Mouse (Mus musculus) midbrain, embryonic 11.5 days (tissue): Measurements from ENCODE around the gene Olfr92. TPM values are rescaled to one million over a fixed set of nuclear protein-coding genes. Genes with fewer than 3 reads are reported as not detected.

Experiments used
- ATAC-seq: fragments of 200-750 bp; cut with Nextera tagmentation; 2 replicates; pipeline ENCODE4 v1.8.0; 2017; ENCODE audit warnings: moderate TSS enrichment, moderate library complexity; ENCODE audit not compliant: low FRiP score
- DNase-seq: peaks from one replicate; pipeline ENCODE4 v3.0.0; 2015; ENCODE audit warnings: low spot score; ENCODE audit errors: missing footprints
- H3K27ac ChIP-seq: fragments of 300-500 bp; sonication (generic); 2 replicates; pipeline ENCODE4 v1.5.1; 2014; ENCODE audit warnings: low read depth, low read length
- H3K27me3 ChIP-seq: fragments of 300-500 bp; sonication (generic); 2 replicates; pipeline ENCODE4 v1.6.1; 2014; ENCODE audit warnings: mild to moderate bottlenecking, low read length, moderate library complexity, mixed read lengths; ENCODE audit not compliant: control insufficient read depth, insufficient read depth
- H3K36me3 ChIP-seq: fragments of 300-500 bp; sonication (generic); 2 replicates; pipeline ENCODE4 v1.6.1; 2014; ENCODE audit warnings: mild to moderate bottlenecking, low read length, moderate library complexity, mixed read lengths; ENCODE audit not compliant: control insufficient read depth, insufficient read depth
- H3K4me1 ChIP-seq: fragments of 300-500 bp; sonication (generic); 2 replicates; pipeline ENCODE4 v1.6.1; 2014; ENCODE audit warnings: low read length; ENCODE audit not compliant: control insufficient read depth, insufficient read depth
- H3K4me2 ChIP-seq: fragments of 300-500 bp; sonication (generic); 2 replicates; pipeline ENCODE4 v1.6.1; 2014; ENCODE audit warnings: mild to moderate bottlenecking, moderate library complexity
- H3K4me3 ChIP-seq: fragments of 300-500 bp; sonication (generic); 2 replicates; pipeline ENCODE4 v1.5.1; 2014; ENCODE audit warnings: low read depth, low read length
- H3K9ac ChIP-seq: fragments of 300-500 bp; sonication (generic); 2 replicates; pipeline ENCODE4 v1.6.1; 2014; ENCODE audit warnings: low read length
- H3K9me3 ChIP-seq: fragments of 300-500 bp; sonication (generic); 2 replicates; pipeline ENCODE4 v1.6.1; 2016; ENCODE audit warnings: low read length; ENCODE audit not compliant: control insufficient read depth
- WGBS: fragments of 180-500 bp; shearing (Covaris S2); extraction: QIAGEN DNeasy Blood & Tissue Kit; methylation state at CpG from one replicate; pipeline ENCODE4 v1.1.7; 2014; 5-methylcytosine and 5-hydroxymethylcytosine counted together
- polyA plus RNA-seq: library from polyadenylated mRNA; unstranded; fragments of >200 nt; fragmentation: Nextera tagmentation; extraction: Ambion mirVana; gene quantifications from 2 replicates; pipeline ENCODE4 v1.2.1, GENCODE M21; 2014

The Olfr92 gene
- polyA plus RNA-seq, 1 experiment from 2014 or later, result not detected

DNA sequence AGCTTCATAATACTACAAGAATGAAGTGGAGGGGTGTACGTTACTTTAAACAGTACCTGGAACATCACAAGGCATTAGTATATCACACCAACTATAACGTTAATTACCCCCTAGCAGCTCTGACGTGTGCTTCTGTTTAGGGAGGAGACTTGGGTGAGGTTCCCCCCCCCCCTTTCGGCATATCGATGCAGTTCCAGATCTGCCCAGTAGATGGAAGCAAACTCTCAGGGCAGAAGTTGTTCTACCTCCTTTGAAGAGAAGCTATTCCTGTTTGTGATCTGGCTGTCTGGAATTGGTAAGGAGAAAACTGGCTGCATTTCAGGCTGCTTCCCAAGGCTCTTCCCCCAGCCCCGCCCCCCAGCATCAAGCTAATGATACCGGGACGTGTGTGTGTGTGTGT lies 36.6 kb downstream of the Olfr92 start:
- peak; percentile 59 for ATAC-seq
- WGBS, result 9% methylated on average over 7 of the region's 8 CpGs

DNA sequence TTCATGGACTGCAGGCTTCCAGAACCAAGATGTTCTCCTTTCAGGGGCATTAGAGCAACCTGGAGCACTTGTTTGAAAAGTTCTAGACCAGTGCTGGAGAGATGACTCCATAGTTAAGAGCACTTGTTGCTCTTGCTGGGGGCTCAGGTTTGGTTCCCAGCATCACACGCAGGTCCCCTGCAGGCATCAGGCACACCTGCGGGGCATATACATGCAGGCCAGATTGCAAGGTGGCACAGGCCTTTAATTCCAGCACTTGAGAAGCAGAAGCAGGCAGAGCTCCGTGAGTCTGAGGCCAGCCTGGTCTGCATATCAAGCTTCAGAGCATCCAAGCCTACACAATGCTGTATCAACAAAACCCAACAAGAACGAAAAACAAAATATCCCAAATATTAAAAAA lies 38.2 kb downstream of the Olfr92 start:
- Histone ChIP-seq H3K27ac (no peak overlapping the region), H3K4me2 (no peak overlapping the region), H3K9ac (no peak overlapping the region), H3K4me3 (no peak overlapping the region), H3K4me1 (peaks cover 17% of the 10 kb centered on the region), H3K27me3 (no peaks in the 10 kb centered on the region), H3K9me3 (no peaks in the 10 kb centered on the region), H3K36me3 (no peaks in the 10 kb centered on the region)
- ATAC-seq (no peak), DNase-seq (no peak)
- WGBS, result 93% methylated on average over 4 of the region's 4 CpGs

More for the DNA sequence above, 36.6 kb downstream of the Olfr92 start:
- H3K9ac ChIP-seq, result no peak overlapping the region
- H3K27ac ChIP-seq, result no peak overlapping the region
- no peak overlapping the region for H3K4me3 ChIP-seq
- peak; percentile 98 for DNase-seq
- no peaks in the 10 kb centered on the region for H3K9me3 ChIP-seq
- no peak overlapping the region for H3K4me2 ChIP-seq
- no peaks in the 10 kb centered on the region for H3K27me3 ChIP-seq
- peaks cover 17% of the 10 kb centered on the region for H3K4me1 ChIP-seq
- H3K36me3 ChIP-seq, result no peaks in the 10 kb centered on the region

DNA sequence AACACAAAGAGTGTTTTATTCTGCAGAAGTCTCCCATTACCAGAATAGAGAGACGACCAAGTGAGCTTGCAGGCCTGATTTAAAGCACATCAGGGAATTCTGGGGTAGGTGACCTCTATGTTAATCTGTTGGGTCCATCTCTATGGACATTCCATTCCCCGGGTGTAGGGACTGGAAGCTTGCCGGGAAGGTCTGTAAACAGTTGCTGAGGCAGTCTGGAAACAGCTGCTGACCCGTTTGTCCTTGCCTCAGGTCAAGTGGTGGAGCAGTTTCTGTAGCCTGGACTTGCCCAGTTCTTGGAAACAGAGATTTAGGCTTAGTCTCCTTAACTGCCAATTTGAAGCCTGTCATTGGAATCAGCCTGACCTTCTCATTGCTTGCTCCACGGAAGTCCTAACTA lies 39.8 kb downstream of the Olfr92 start:
- Histone ChIP-seq H3K4me1 (peaks cover 17% of the 10 kb centered on the region), H3K9ac (no peak overlapping the region), H3K4me3 (no peak overlapping the region), H3K9me3 (no peaks in the 10 kb centered on the region), H3K27me3 (no peaks in the 10 kb centered on the region), H3K4me2 (no peak overlapping the region), H3K36me3 (no peaks in the 10 kb centered on the region), H3K27ac (no peak overlapping the region)
- 19% methylated on average over 5 of the region's 5 CpGs for WGBS
- DNase-seq, result peak; percentile 83
- no peak for ATAC-seq

DNA sequence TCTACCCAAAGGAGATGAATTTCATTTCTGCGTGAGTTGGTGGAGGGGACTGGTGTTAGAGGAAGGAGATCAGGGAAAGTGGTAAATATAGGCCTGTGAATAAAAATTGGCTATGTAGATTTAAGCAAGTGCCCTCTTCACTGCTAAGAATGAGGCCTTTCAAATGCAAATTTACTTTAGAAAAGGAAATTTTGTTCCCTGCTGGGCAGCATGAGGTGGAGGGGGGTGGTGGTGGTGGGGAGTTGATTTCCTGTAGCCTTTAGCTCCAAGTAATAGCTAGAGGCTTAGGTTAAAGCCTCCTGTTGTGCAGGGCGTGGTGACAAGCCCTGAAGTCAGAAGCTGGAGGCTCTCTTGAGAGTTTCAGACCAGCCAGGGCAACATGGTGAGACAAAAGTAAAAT lies 40.9 kb downstream of the Olfr92 start:
- H3K4me2 ChIP-seq, result peak overlapping the region; percentile 12; the same call in 1 of the 2 replicates
- H3K27me3 ChIP-seq, result no peaks in the 10 kb centered on the region
- H3K4me3 ChIP-seq, result no peak overlapping the region
- no peak overlapping the region for H3K27ac ChIP-seq
- peaks cover 3% of the 10 kb centered on the region; the same call in 1 of the 2 replicates for H3K36me3 ChIP-seq
- 3% methylated on average over 2 of the region's 2 CpGs for whole genome bisulfite sequencing
- DNase-seq, result peak; percentile 86
- H3K9me3 ChIP-seq, result no peaks in the 10 kb centered on the region
- peak; percentile 68 for ATAC-seq
- no peak overlapping the region for H3K9ac ChIP-seq
- H3K4me1 ChIP-seq, result peaks cover 17% of the 10 kb centered on the region

DNA sequence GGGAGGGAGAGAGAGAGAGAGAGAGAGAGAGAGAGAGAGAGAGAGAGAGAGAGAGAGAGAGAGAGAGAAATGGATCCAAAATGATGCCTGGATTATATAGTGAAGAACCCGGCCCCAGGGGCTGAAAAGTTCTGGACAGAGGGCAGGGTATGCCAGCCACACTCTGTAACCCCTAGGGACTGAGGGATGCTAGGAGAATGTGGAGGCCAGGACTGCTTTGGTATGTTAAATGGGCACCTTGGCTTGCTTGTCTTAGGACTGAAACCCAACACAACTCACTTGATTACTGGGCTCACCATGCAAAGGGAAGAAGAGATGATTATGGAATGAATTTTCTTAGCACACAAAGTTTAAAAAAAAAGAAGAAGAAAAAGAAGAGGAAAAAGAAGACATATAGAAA lies 41.7 kb downstream of the Olfr92 start:
- Histone ChIP-seq H3K4me1 (peaks cover 17% of the 10 kb centered on the region), H3K9me3 (no peaks in the 10 kb centered on the region), H3K4me3 (no peak overlapping the region), H3K9ac (no peak overlapping the region), H3K4me2 (no peak overlapping the region), H3K36me3 (peaks cover 3% of the 10 kb centered on the region; the same call in 1 of the 2 replicates), H3K27me3 (no peaks in the 10 kb centered on the region), H3K27ac (no peak overlapping the region)
- 26% methylated on average over 1 of the region's 1 CpGs for WGBS
- no peak for ATAC-seq
- DNase-seq, result peak; percentile 69

DNA sequence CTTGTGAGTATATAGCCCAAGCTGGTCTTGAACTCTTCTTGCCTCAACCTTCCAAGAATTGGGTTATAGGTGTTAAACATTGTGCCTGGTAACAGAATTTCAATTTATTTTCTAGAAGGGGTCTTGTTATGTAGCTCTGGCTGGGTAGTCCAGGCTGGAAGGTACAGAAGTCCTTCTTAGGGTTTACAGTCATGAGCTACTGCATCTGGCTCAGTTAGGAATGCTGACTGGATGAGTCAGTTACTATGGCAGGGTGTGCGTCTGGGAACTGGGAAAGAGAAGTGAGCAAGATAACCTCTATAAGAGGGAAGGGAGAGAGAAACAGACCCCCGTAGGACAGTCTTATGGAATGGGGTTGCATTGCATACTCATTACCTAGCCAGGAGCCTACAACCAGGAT lies 44.1 kb downstream of the Olfr92 start:
- Histone ChIP-seq H3K27me3 (no peaks in the 10 kb centered on the region), H3K4me1 (peaks cover 23% of the 10 kb centered on the region), H3K4me3 (no peak overlapping the region), H3K4me2 (no peak overlapping the region), H3K9ac (no peak overlapping the region), H3K9me3 (no peaks in the 10 kb centered on the region), H3K27ac (no peak overlapping the region), H3K36me3 (peaks cover 8% of the 10 kb centered on the region; the same call in 1 of the 2 replicates)
- WGBS, result 96% methylated on average over 2 of the region's 2 CpGs
- DNase-seq (peak; percentile 41), ATAC-seq (no peak)

DNA sequence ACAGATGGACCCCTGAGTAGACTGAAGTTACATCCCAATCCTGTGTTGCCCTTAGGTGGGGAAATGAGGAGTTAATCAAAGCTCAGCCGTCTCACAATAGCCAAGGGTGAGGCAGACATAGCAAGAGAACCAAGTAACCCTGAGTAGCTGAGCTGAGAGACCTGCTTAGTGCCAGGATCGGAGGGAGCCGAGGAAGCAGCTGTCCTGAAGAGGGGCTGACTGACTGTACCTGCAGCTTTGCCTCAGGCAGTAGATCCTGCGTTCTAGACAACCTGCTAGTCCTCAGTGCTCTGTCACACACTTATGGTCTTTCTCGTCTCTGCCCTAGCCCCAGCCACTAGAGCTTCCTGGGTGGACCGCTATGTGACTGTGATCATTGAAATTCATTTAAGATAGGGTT lies 44.7 kb downstream of the Olfr92 start:
- Histone ChIP-seq H3K4me2 (no peak overlapping the region), H3K9ac (no peak overlapping the region), H3K36me3 (peaks cover 13% of the 10 kb centered on the region), H3K27me3 (no peaks in the 10 kb centered on the region), H3K27ac (no peak overlapping the region), H3K4me3 (no peak overlapping the region), H3K4me1 (peaks cover 23% of the 10 kb centered on the region), H3K9me3 (no peaks in the 10 kb centered on the region)
- 83% methylated on average over 6 of the region's 6 CpGs for WGBS
- DNase-seq (peak; percentile 56), ATAC-seq (no peak)

DNA sequence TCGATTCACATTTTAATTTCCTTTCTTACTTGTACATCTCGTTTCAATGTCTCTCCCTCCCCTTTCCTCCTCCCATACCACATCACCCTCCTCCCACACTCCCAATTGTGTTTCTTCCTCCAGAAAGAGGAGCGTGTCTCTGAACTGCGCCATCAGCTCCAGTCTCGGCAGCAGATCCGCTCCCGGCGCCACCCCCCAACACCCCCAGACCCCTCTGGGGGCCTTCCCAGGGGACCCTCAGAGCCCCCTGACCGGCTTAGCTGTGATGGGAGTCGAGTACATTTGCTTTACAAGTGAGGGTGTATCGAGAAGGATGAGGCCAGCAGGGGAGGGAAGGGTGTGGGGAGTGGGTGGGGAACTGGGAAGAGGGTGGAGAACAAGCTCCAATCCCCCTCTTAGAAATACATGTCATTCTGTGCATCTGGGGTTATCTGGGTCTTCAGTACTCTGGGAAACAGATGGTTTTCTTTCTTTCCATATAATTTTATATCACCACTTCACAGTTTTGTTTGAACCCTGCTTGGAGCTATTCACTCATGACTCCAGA lies 47.1 kb downstream of the Olfr92 start:
- Histone ChIP-seq H3K4me3 (no peak overlapping the region), H3K9me3 (no peaks in the 10 kb centered on the region), H3K36me3 (peaks cover 27% of the 10 kb centered on the region), H3K27ac (no peak overlapping the region), H3K9ac (no peak overlapping the region), H3K4me1 (peaks cover 6% of the 10 kb centered on the region), H3K4me2 (no peak overlapping the region), H3K27me3 (no peaks in the 10 kb centered on the region)
- DNase-seq (peak; percentile 75), ATAC-seq (peak; percentile 31; the same call in 1 of the 2 replicates)
- 40% methylated on average over 11 of the region's 11 CpGs for WGBS

DNA sequence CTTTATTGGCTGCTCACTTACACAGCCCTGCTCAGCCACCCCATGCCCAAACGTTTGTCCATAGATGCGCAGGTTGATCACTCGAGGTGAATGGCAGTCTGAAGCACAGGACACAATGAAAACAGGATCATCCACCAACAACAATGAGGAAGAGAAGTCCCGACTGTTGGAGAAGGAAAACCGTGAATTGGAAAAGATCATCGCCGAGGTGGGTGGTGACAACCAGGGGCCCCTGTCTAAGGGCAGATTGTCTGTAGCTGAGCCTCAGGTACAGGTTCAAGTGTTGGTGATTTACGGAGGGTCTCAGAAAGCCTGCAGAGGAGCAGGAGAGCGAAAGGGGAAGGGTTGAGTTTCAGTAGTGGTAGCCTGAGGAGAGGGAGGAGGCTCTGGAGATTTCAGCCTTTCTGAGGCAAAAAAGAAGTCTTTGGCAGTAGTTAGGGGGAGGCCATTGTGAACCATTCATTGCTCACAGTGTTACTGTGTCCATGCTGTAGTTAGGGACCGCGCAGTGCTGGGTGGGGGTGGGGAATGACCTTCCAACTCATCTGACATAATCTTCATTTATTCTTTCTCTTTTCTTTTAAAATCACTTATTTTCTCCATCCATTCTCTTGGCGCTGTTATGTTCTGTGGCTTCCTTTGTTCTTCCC lies 47.7 kb downstream of the Olfr92 start:
- H3K27me3 ChIP-seq, result no peaks in the 10 kb centered on the region
- H3K36me3 ChIP-seq, result peaks cover 32% of the 10 kb centered on the region
- no peak overlapping the region for H3K4me2 ChIP-seq
- H3K9ac ChIP-seq, result 0 out of 2 replicates have a peak overlapping the region, but pooled peaks have one; percentile 16
- peak; percentile 70 for ATAC-seq
- H3K4me1 ChIP-seq, result peaks cover 6% of the 10 kb centered on the region
- DNase-seq, result peak; percentile 73
- 59% methylated on average over 12 of the region's 12 CpGs for WGBS
- H3K9me3 ChIP-seq, result no peaks in the 10 kb centered on the region
- H3K27ac ChIP-seq, result no peak overlapping the region
- no peak overlapping the region for H3K4me3 ChIP-seq
